Mouse (Mus musculus) liver, embryonic 11.5 days (tissue): ENCODE measurements around the gene Npr3. TPM values are rescaled to one million over a fixed set of nuclear protein-coding genes. Genes with fewer than 3 reads are reported as not detected.
"Not testable (repeated sequence)": the region's sequence is repeated elsewhere in the genome, so short reads cannot be mapped to it uniquely, and the experiment has no call there.

Experiments used
- ATAC-seq: fragments of 200-750 bp; cut with Nextera tagmentation; replicated peaks from 2 replicates; pipeline ENCODE4 v1.8.0; 2017; ENCODE audit warnings: moderate number of reproducible peaks, mild to moderate bottlenecking, moderate TSS enrichment, moderate library complexity; ENCODE audit not compliant: low FRiP score
- DNase-seq: peaks from one replicate; pipeline ENCODE4 v3.0.0-alpha.2; 2017; ENCODE audit warnings: low spot score
- H3K27ac ChIP-seq: fragments of 300-500 bp; sonication (generic); 2 replicates; pipeline ENCODE4 v1.5.1; 2014; ENCODE audit warnings: mild to moderate bottlenecking, low read depth, low read length, control low read depth
- H3K27me3 ChIP-seq: fragments of 300-500 bp; sonication (generic); replicated peaks from 2 replicates; pipeline ENCODE4 v1.6.1; 2014; ENCODE audit warnings: low read length, mixed read lengths; ENCODE audit not compliant: control insufficient read depth, insufficient read depth
- H3K36me3 ChIP-seq: fragments of 300-500 bp; sonication (generic); 2 replicates; pipeline ENCODE4 v1.6.1; 2014; ENCODE audit warnings: mild to moderate bottlenecking, low read length, moderate library complexity, mixed read lengths; ENCODE audit not compliant: control insufficient read depth, insufficient read depth
- H3K4me1 ChIP-seq: fragments of 300-500 bp; sonication (generic); replicated peaks from 2 replicates; pipeline ENCODE4 v1.6.1; 2014; ENCODE audit warnings: low read length, mixed read lengths; ENCODE audit not compliant: control insufficient read depth, insufficient read depth
- H3K4me2 ChIP-seq: fragments of 300-500 bp; sonication (generic); 2 replicates; pipeline ENCODE4 v1.6.1; 2014; ENCODE audit warnings: mild to moderate bottlenecking, control low read depth, moderate library complexity
- H3K4me3 ChIP-seq: fragments of 300-500 bp; sonication (generic); 2 replicates; pipeline ENCODE4 v1.5.1; 2014; ENCODE audit warnings: low read depth, low read length, control low read depth
- H3K9ac ChIP-seq: fragments of 300-500 bp; sonication (generic); 2 replicates; pipeline ENCODE4 v1.6.1; 2014; ENCODE audit warnings: low read depth, low read length, control low read depth
- H3K9me3 ChIP-seq: fragments of 300-500 bp; sonication (generic); 2 replicates; pipeline ENCODE4 v1.6.1; 2016; ENCODE audit warnings: low read length, inconsistent platforms, mixed read lengths; ENCODE audit not compliant: control insufficient read depth
- WGBS: fragments of 180-500 bp; shearing (Covaris S2); extraction: QIAGEN DNeasy Blood & Tissue Kit; methylation state at CpG from one replicate; pipeline ENCODE4 v1.1.7; 2014; 5-methylcytosine and 5-hydroxymethylcytosine counted together
- polyA plus RNA-seq: library from polyadenylated mRNA; unstranded; fragments of >200 nt; fragmentation: Nextera tagmentation; extraction: Ambion mirVana; gene quantifications from 2 replicates; pipeline ENCODE4 v1.2.1, GENCODE M21; 2014

Gene Npr3
- polyA plus RNA-seq, 1 experiment from 2014 or later, result 6.4 TPM

- Histone ChIP-seq H3K27me3 (no peaks in the 10 kb centered on the region), H3K4me3 (no peak overlapping the region), H3K9me3 (no peaks in the 10 kb centered on the region), H3K9ac (no peak overlapping the region), H3K27ac (no peak overlapping the region), H3K36me3 (no peaks in the 10 kb centered on the region), H3K4me2 (no peak overlapping the region), H3K4me1 (no peaks in the 10 kb centered on the region)
- no peak for ATAC-seq
- DNase-seq, result no peak
- 56% methylated on average over 1 of the region's 1 CpGs for WGBS
Observed at GRCm38 (mm10) chr15:11835913-11836312, 71.2 kb downstream of the Npr3 start.

DNA sequence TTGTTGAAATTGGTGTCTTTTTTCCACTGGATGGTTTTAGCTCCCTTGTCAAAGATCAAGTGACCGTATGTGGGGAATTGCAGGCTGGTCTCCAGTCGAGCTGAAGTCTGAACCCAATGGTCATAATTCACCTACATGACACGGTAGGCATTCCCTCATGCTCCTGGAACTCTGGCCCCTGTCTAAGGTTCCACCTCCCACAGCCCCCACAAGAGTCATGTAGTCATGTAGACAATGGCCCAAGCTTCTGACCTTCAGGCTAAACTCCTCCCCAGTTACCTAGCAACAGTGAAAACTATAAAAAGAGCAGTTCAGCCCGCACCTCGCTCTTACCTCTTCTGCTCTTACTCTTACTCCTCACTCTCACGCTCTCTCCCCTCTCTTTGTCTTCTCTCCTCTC is 84.7 kb downstream of the Npr3 start:
- not testable (repeated sequence) for H3K27me3 ChIP-seq, ATAC-seq, H3K9ac ChIP-seq, H3K4me2 ChIP-seq, H3K4me3 ChIP-seq, H3K27ac ChIP-seq, H3K4me1 ChIP-seq, DNase-seq, H3K9me3 ChIP-seq, H3K36me3 ChIP-seq
- WGBS, result 76% methylated on average over 6 of the region's 6 CpGs

DNA sequence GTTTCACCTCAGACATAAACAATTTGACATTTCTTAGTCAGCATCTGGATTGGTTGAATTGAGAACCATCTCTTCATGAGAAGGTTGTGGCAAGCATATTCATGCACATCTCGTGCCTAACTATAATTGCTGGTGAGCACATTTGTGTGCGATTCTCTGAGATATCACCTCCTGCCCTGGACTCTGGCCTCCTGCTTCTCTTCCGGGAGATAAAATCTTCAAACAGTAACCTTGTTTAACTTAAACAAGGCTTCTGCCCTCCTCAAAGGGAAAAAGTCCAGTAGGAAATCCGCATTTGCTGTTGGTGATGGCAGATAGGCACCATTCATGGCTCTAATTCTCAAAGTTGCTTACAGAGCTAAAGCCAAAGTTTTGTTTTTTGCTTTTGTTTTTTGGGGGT is 91.5 kb downstream of the Npr3 start:
- Histone ChIP-seq H3K9me3 (no peaks in the 10 kb centered on the region), H3K4me2 (no peak overlapping the region), H3K27me3 (no peaks in the 10 kb centered on the region), H3K9ac (no peak overlapping the region), H3K4me1 (no peaks in the 10 kb centered on the region), H3K36me3 (no peaks in the 10 kb centered on the region), H3K27ac (peak overlapping the region; percentile 34; the same call in 1 of the 2 replicates), H3K4me3 (no peak overlapping the region)
- 0 out of 2 replicates have a peak, but pooled peaks have one; percentile 31 for ATAC-seq
- 41% methylated on average over 4 of the region's 4 CpGs for WGBS
- DNase-seq, result no peak

DNA sequence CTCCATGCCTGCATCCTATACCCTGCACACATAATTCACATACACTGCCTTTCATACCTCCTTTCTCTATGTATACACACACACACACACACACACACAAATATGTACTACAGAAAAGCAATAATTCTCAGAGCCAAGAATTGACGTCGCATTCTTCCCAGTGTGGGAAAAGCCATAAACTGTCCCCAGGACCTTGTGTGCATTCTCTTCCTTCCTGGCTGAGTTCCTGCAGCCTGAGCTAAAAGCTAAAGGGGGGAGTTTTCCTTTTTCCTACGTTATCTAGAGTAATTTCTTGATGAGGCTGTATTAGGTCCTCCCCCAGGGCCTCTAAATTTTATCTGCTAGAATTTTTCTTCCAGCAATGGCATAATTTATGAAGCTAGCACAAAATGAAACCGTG is 103.5 kb downstream of the Npr3 start:
- Histone ChIP-seq H3K4me3 (no peak overlapping the region), H3K4me1 (peaks cover 4% of the 10 kb centered on the region; the same call in 1 of the 2 replicates), H3K27me3 (no peaks in the 10 kb centered on the region), H3K9ac (no peak overlapping the region), H3K9me3 (no peaks in the 10 kb centered on the region), H3K4me2 (no peak overlapping the region), H3K27ac (no peak overlapping the region), H3K36me3 (no peaks in the 10 kb centered on the region)
- ATAC-seq (no peak), DNase-seq (no peak)
- WGBS, result 58% methylated on average over 4 of the region's 4 CpGs

- H3K9me3 ChIP-seq, result no peaks in the 10 kb centered on the region
- H3K4me2 ChIP-seq, result peak overlapping the region; percentile 16; the same call in 1 of the 2 replicates
- no peak for DNase-seq
- 37% methylated on average over 13 of the region's 13 CpGs for WGBS
- no peaks in the 10 kb centered on the region for H3K27me3 ChIP-seq
- H3K9ac ChIP-seq, result no peak overlapping the region
- H3K4me1 ChIP-seq, result peaks cover 4% of the 10 kb centered on the region; the same call in 1 of the 2 replicates
- ATAC-seq, result no peak
- H3K27ac ChIP-seq, result no peak overlapping the region
- no peaks in the 10 kb centered on the region for H3K36me3 ChIP-seq
- H3K4me3 ChIP-seq, result no peak overlapping the region
Observed at GRCm38 (mm10) chr15:11801863-11802722, 105.0 kb downstream of the Npr3 start.

- Histone ChIP-seq H3K9ac (no peak overlapping the region), H3K9me3 (no peaks in the 10 kb centered on the region), H3K4me2 (no peak overlapping the region), H3K36me3 (no peaks in the 10 kb centered on the region), H3K27ac (no peak overlapping the region), H3K27me3 (no peaks in the 10 kb centered on the region), H3K4me3 (no peak overlapping the region), H3K4me1 (no peaks in the 10 kb centered on the region)
- DNase-seq (no peak), ATAC-seq (no peak)
- WGBS, result 39% methylated on average over 2 of the region's 2 CpGs
Observed at GRCm38 (mm10) chr15:11794632-11795031, 112.5 kb downstream of the Npr3 start.

Other genes with a start within 250 kb of the Npr3 start
- 723 and 790 TPM in 2 replicates for gene Sub1, start 89.7 kb upstream of the Npr3 start, polyA plus RNA-seq
- gene Zfr, start 210.5 kb upstream of the Npr3 start, polyA plus RNA-seq, result 86.0 and 87.3 TPM in 2 replicates